Mouse (Mus musculus): Measurements from ENCODE around the gene Fitm2.
A peak's percentile ranks its signal among the peaks of the same experiment; 100 is the strongest.
"Not testable (repeated sequence)": the region's sequence is repeated elsewhere in the genome, so short reads cannot be mapped to it uniquely, and the experiment has no call there.

Fitm2 gene

DNA sequence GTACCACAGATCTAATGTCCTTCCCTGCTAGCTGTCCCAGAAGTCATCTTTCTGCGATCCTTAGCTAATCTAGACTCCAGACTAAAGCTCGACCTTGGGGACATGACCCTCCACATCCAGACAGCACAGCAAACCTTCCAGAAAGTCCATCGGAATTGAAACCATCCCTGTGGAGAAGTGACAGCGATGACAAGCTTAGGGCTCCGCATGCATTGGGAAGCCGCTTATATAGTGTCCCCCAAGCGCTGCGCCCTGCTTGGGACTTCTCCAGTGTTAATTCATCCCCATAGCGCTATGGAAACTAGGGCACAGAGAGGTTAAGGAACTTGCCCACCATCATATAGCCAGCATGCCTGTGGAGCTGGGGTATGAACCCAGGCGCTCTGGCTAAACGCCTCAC lies 9.6 kb downstream of the Fitm2 start:
- DNase-seq, result no peak

DNA sequence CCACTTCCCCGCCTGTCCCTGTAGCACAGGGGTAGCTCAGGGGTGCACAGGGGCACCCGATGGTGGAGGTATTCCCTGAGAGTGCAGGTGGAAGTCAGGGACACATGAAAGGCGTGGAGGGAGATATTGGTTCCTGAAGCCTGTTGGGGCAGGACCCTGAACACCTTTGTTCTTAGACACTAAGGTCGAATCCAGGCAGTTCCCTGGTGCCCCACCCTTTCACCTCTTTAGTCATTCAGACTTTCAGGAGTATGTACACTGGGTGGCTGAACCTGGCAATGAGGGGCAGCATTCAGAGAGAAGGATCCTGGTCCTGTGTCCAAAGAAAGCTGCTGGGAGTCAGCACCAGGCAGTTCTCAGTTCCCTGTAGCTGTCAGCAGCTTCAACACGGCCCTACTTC lies 10.0 kb downstream of the Fitm2 start:
- DNase-seq, result no peak

DNA sequence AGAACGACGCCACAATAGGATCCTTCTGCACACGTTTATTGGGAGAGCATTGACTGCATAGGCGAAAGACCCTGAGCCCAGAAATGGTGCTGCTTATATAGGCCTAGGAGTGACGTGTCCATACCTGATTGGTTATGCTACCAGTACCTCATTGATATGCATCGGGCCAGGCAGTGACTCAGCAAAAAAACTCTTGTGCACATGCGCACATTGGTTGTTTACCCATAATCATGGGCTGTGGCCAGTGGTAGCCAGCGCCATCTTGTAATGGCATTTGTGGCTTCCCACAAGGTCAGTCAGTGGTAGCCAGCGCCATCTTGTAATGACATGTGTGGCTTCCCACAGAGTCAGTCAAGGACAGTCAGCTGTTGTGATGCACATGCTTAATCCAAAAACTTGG lies 11.1 kb downstream of the Fitm2 start:
- DNase-seq, result not testable (repeated sequence)

DNA sequence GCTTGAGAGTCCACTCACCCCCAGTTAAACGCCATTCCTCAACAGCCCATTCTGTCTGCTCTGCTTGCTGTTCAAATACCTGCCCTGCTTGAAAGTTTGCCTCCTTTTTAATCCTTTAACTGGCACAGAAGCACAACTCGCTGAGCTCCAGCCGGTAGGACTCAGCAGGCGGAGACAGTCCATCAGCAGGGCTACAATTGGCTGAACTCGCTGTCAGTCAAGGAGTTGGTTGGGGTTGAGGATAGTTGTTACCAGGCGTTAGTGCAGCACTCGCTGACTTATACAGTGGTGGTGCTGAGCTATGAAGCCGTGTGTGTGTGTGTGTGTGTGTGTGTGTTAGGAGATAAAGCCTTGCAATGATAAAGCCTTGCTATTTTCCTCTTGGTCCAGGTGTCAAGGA lies 11.8 kb downstream of the Fitm2 start:
- no peak for DNase-seq

DNA sequence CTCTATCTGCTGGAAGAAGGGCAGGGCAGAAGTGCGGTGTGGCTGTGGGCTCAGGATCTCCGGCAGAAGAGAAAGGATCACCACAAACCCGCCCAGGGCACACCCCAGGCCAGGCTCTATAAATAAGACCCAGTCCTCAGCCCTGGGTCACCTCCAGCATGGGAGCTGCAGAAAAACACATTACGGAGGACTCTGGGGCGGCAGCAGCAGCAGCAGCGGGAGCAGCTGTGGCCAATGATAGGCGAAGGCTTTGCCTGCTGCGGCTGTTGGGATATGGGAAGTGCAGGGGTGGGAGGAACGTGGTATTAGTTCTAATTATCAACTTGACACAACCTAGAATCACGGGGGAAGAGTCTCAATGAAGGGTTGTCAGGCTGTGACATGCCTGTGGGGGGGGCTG lies 13.0 kb downstream of the Fitm2 start:
- DNase-seq, result no peak

DNA sequence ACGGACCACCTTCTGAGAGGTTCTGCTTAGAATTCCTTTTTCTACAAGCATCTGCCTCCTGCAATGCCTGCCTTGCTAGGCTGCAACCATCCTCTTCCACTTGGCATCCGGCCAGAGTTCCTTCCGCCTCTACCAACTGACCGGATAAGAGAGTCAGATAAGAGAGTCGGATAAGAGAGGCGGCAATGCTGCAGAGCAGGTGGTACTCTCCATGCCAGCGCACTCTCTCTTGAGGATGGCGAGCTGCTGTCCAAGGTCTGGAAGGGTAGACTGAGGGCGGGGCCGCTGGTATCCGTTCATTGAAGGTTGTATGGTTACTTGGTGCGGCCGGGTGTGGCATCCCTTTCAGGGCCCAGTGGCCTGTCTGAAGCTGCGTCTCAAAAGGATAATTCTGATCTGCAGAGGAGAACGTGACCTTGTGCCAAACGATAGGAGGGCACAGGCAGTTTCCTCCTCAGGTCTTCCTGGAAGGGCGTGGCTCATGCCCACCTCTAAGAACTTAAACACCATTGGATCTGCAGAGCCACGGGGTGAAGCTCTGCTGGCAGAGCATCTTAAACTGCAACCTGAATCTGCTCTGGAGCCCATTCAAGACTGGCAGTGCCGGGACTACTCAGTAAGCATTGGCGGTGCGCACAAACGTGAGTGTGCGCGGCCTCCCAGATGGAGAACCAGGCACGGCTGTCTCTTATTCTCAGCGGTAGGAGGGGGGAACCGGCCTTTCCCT lies 13.7 kb downstream of the Fitm2 start:
- DNase-seq, result no peak

DNA sequence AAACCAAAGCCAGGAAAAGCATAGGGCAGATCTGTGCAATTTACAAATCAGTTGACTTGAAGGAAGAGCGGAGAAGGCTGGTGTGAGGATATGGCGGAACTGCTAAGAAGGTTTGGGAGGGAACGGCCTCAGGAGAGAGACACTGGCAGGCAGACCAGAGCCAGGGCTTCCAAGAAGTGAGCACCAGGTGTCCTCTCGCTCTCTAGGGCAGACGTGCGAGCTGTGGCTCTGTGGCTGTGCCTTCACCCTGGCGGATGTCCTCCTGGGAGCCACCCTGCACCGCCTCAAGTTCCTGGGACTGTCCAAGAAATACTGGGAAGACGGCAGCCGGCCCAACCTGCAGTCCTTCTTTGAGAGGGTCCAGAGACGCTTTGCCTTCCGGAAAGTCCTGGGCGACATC lies 19.1 kb downstream of the Fitm2 start:
- DNase-seq, result no peak

DNA sequence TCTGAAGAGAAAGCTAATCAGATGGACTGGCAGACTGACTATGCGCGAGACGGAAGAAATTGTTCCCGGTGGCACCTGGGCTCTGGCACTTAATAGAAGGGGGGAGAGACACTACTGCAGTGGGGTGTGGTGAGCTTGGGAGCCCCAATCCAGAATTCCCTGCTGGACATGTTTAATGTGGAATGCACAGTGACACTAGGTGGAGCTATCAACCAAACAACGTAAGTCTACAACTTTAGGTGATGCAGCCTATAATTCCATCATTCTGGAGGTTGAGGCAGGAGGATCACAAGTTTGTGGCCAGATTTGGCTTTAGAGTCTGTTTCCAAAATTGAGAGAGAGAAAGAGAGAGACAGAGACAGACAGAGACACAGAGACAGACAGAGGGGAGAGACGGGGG lies 19.7 kb downstream of the Fitm2 start:
- DNase-seq, result peak; percentile 55

DNA sequence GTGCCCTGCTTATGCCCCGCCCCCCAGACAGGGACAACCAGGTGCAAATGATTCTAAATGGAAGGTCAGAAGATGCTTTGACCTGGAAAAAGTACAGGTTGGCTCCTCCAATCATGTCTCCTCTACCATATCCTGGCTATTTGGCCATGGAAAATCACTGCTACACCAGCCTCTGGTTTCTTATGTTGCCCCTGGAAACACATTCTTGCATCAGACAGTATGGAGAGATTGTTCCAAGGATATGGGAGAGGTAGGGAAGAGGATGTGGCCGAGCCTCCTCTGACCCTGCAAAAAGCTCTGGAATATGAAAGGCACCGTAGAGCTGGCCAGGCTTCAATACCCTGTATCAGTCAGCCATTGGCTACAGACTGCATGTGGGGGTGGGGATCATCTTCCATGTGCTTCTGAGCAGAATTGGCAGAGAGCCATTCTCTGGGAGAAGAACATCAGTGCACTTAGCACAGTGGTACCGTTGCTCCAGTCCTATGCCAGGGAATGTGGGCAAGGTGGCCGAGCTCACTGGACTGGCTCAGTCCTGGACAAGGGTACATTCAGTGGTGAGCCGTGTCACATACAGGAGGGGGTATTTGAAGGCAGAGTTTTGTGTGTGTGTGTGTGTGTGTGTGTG lies 21.6 kb downstream of the Fitm2 start:
- DNase-seq, result no peak

DNA sequence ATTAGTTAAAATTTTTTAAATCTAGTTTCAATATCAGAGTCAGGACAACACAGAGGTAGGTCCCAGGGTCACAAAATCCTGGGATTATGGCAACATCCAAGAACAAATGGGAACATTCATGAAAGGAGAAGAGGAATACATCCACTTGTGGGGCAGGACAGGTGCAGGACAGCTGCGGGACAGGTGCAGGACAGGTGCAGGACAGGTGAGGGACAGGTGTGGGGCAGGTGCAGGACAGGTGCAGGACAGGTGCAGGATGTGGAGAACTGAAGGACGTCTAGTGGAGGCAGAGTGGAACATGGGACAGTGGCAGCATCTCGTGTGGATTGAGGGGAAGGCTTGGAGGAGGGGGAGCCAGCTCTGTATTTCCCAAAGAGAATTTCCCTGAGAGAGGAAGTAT lies 23.2 kb downstream of the Fitm2 start:
- DNase-seq, result no peak

GRCm38 (mm10) chr2:163447375-163447774 lies 25.1 kb downstream of the Fitm2 start:
- DNase-seq, result no peak

- DNase-seq, result no peak
These were observed 28.4 kb downstream of the Fitm2 start for GRCm38 (mm10) chr2:163444017-163444416.

DNA sequence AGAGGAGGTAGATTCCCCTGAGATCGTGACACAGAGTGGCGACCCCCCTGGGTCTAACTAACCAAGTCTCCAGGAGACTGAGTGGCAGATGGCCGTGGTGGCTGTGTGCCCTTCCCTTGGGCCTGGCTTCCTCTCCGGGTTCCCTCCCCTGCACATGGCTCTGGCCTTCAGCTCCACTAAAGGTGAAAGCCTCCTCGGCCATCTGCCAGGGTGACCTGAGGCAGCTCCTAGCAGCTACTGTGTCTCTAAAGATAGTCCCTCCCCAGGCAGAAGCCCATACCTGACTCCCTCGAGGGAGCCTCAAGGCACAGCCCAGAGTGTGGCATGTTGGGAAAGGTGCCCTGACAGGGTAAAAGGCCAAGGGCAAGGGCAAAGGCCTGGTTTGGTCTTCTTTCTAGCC lies 28.9 kb downstream of the Fitm2 start:
- no peak for DNase-seq

- no peak for DNase-seq
These were observed 32.9 kb downstream of the Fitm2 start for GRCm38 (mm10) chr2:163439488-163439887.

- DNase-seq, result peak; percentile 27
These were observed 33.6 kb downstream of the Fitm2 start for GRCm38 (mm10) chr2:163438619-163439451.

DNA sequence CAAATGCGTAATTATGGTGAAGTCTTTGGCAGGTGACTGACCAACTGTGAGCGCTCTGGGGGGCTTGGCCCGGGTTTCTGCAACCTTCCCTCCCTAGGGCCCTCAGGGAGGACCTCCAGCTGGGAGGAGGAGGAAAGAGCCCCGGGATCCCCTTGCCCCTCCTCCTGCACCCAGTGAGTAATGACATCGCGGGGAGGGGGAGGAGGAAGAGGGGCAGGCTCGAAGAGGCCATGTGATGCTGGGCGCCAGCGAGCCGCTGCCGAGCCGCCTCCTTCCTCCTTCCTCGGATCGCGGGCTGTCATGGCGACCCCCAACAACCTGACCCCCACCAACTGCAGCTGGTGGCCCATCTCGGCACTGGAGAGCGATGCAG lies 34.2 kb downstream of the Fitm2 start, which contains the start of gene Gdap1l1:
TSS of gene Gdap1l1 (plus strand) at position 231 of the 373 bp plus-strand sequence.
- DNase-seq, result no peak

DNA sequence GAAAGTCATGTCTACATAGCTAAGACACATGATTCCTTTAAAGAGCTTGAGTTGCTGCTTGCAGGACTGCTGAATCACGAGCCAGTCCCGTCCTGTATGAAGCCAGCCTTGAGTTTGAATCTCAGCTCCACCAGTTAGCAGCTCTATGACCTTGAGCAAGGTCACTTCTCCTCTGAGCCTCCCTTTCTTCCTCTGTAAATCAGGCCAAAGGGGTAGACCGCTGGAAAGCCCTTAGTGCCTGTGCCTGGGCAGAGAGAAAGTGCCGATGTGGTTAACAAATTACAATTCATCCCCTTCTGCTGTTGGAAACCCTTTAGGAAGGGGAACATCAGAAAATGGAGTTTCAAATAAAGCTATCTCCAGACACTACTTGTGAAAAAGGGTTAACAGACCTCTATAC lies 34.6 kb downstream of the Fitm2 start:
- no peak for DNase-seq

DNA sequence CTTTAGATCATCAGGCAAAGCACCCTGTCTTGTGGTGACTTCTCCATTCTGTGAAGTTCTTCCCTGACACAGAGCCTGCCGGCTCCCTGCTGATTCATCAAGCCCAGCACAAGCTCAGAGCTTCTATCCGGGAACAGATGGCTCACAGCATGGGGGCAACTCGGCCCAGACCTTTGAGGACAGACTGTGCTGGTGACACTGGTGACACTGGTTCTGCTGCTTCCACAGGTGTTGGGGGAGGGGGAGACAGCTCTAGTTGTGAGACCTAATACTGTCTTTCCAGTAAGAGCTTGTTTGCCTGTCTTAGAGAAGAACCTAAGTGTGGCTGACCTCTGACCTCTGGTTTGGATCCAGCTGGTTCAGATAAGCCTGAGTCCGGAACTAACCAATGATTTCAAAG lies 38.5 kb downstream of the Fitm2 start:
- DNase-seq, result no peak

DNA sequence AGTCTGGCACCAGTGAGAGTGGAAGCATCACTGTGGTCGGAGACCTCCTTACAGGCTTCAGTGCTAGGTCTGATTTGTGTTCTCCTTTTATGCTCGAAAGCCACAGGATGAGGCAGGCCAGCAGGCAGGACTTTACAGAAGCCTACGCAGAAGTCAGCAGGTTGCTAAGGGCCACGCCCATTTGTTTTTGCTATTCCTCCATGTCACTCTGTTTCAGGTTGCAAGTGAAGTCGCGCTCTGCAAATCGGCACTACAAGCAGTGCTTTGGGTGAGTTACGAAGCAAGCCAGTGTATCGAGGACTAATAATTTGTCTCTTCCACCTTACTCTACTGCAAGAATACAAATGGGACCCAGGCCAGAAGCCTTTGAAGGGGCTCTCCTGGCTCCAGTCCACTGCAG lies 41.1 kb downstream of the Fitm2 start:
- peak; percentile 38 for DNase-seq

DNA sequence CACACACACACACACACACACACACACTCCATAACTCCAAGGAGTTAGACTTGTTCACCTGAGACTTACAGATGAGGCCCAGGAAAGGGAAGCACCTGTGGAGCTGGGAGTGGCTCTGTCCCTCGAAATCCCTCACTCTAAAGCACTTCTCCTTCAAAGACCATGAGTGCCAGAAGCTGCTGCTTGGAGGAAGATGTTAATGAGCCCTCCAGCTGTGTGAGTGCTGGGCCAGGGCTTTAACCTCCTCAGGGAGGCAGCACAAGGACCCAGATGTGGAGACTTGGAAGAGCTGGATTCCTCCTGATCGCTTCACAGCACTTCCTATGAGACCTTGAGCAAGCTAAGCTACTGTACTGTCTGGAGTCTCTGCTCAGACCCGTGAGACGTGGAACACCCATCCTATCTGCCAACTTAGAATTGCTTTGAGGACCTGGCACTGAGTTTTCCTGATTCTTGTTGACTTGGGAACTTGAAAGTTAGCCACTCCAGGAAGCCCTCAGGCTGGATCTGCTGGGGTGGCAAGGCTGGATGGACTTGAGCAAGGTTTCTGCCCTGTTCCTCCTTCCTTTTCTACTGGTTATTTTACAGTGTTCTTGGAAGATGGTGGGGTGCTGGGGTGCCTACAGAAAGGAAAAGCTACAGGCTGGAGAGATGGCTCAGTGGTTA lies 44.0 kb downstream of the Fitm2 start:
- peak; percentile 63 for DNase-seq

GRCm38 (mm10) chr2:163424597-163424996 lies 47.8 kb downstream of the Fitm2 start, which contains the start of gene Oser1:
Gene Oser1 (minus strand): TSS chr2:163424697.
- DNase-seq, result no peak

GRCm38 (mm10) chr2:163422895-163423660 lies 49.4 kb downstream of the Fitm2 start:
- DNase-seq, result peak; percentile 16
